Mouse (Mus musculus) CH12.LX (cell line): ENCODE data around the gene Psenen. TPM values are rescaled to one million over a fixed set of nuclear protein-coding genes. Genes with fewer than 3 reads are reported as not detected.

ENCODE experiments used
- DNase-seq: peaks from one replicate; pipeline ENCODE4 v3.0.0-alpha.2; 2013; ENCODE audit errors: extremely low read depth
- H3K27ac ChIP-seq: 2 replicates; pipeline ENCODE4 v1.5.1; 2012; ENCODE audit warnings: low read depth, mild to moderate bottlenecking, control low read depth, moderate library complexity; ENCODE audit not compliant: insufficient read depth
- H3K27me3 ChIP-seq: replicated peaks from 2 replicates; pipeline ENCODE3; 2012; ENCODE audit warnings: inconsistent platforms
- H3K36me3 ChIP-seq, 2 experiments: replicated peaks in 1 of 2; 2 replicates each; pipeline versions ENCODE3 to v1.6.1; 2012; ENCODE audit warnings: inconsistent platforms in 1 of 2, low read length in 1 of 2, mild to moderate bottlenecking in 1 of 2, mixed read lengths in 1 of 2, moderate library complexity in 1 of 2; ENCODE audit not compliant: control insufficient read depth in 1 of 2, insufficient read depth in 1 of 2
- H3K4me1 ChIP-seq, 2 experiments: 2 replicates each; pipeline ENCODE4 v1.6.1; 2012; ENCODE audit warnings: inconsistent platforms in 1 of 2, moderate library complexity in 1 of 2; ENCODE audit not compliant: insufficient read depth in 2 of 2, control insufficient read depth in 1 of 2
- H3K4me2 ChIP-seq: 2 replicates; pipeline ENCODE4 v1.6.1; 2012; ENCODE audit warnings: low read depth, mild to moderate bottlenecking, control low read depth; ENCODE audit not compliant: poor library complexity, insufficient read depth, severe bottlenecking
- H3K4me3 ChIP-seq, 3 experiments: fragments of 150-350 bp in 1 of 3; sonication (generic) in 1 of 3; replicated peaks in 1 of 3; 2 replicates each; pipeline versions ENCODE3 to v1.5.1; 2011 to 2012; ENCODE audit warnings: low read depth in 2 of 3, low read length in 2 of 3, mild to moderate bottlenecking in 2 of 3, moderate library complexity in 2 of 3, control low read depth in 1 of 3, improper control_type of control experiment in 1 of 3, inconsistent platforms in 1 of 3, mixed read lengths in 1 of 3; ENCODE audit not compliant: poor library complexity in 1 of 3
- H3K79me2 ChIP-seq: replicated peaks from 2 replicates; pipeline ENCODE4 v1.6.1; 2012; ENCODE audit warnings: mild to moderate bottlenecking, moderate library complexity; ENCODE audit not compliant: control insufficient read depth, poor library complexity, insufficient read depth, severe bottlenecking; ENCODE audit errors: extremely low read depth
- H3K9ac ChIP-seq: 2 replicates; pipeline ENCODE4 v1.6.1; 2012; ENCODE audit warnings: low read depth, mild to moderate bottlenecking, control low read depth, moderate library complexity; ENCODE audit not compliant: insufficient read depth
- H3K9me3 ChIP-seq: replicated peaks from 2 replicates; pipeline ENCODE3; 2012; ENCODE audit warnings: low read length, inconsistent platforms, mixed read lengths
- CHD1 ChIP-seq: IDR thresholded peaks from 2 replicates; pipeline ENCODE4 v1.6.1; 2012; ENCODE audit warnings: low read depth, low read length, improper control_type of control experiment, inconsistent platforms
- CTCF ChIP-seq, 2 experiments: IDR thresholded peaks in 1 of 2; conservative IDR thresholded peaks in 1 of 2; 2 replicates each; pipeline ENCODE4 v1.5.1; 2011 to 2012; ENCODE audit warnings: low read depth in 2 of 2, low read length in 2 of 2, improper control_type of control experiment in 1 of 2, inconsistent platforms in 1 of 2, mild to moderate bottlenecking in 1 of 2, moderate library complexity in 1 of 2
- ELF1 ChIP-seq: IDR thresholded peaks from 2 replicates; pipeline ENCODE4 v1.6.1; 2014; ENCODE audit warnings: low read depth, mild to moderate bottlenecking, inconsistent platforms, low read length, improper control_type of control experiment
- EP300 ChIP-seq: IDR thresholded peaks from 2 replicates; pipeline ENCODE4 v1.6.1; 2011; ENCODE audit warnings: low read length, improper control_type of control experiment
- ETS1 ChIP-seq: conservative IDR thresholded peaks from 2 replicates; pipeline ENCODE4 v1.6.1; 2012; ENCODE audit warnings: low read depth, mild to moderate bottlenecking, inconsistent platforms, low read length, improper control_type of control experiment, moderate library complexity
- GABPA ChIP-seq: IDR thresholded peaks from 2 replicates; pipeline ENCODE4 v1.6.1; 2012; ENCODE audit warnings: low read depth, low read length, improper control_type of control experiment, inconsistent platforms; ENCODE audit not compliant: insufficient replicate concordance
- HCFC1 ChIP-seq: IDR thresholded peaks from 2 replicates; pipeline ENCODE4 v1.6.1; 2012; ENCODE audit warnings: low read depth, mild to moderate bottlenecking, inconsistent platforms, low read length, improper control_type of control experiment
- JUND ChIP-seq: conservative IDR thresholded peaks from 2 replicates; pipeline ENCODE4 v1.6.1; 2011; ENCODE audit warnings: low read depth, low read length, improper control_type of control experiment
- KAT2A ChIP-seq: IDR thresholded peaks from 2 replicates; pipeline ENCODE4 v1.6.1; 2012; ENCODE audit warnings: low read length, improper control_type of control experiment, inconsistent platforms; ENCODE audit not compliant: insufficient replicate concordance
- MAFK ChIP-seq: IDR thresholded peaks from 2 replicates; pipeline ENCODE4 v1.6.1; 2011; ENCODE audit warnings: low read length, improper control_type of control experiment; ENCODE audit not compliant: insufficient replicate concordance
- MAX ChIP-seq: IDR thresholded peaks from 2 replicates; pipeline ENCODE4 v1.6.1; 2011; ENCODE audit warnings: low read length, improper control_type of control experiment
- MAZ ChIP-seq: IDR thresholded peaks from 2 replicates; pipeline ENCODE4 v1.6.1; 2012; ENCODE audit warnings: low read depth, mild to moderate bottlenecking, inconsistent platforms, low read length, improper control_type of control experiment, moderate library complexity
- MEF2A ChIP-seq: IDR thresholded peaks from 2 replicates; pipeline ENCODE4 v1.6.1; 2014; ENCODE audit warnings: low read depth, mild to moderate bottlenecking, inconsistent platforms, low read length, improper control_type of control experiment, borderline replicate concordance
- MXI1 ChIP-seq: IDR thresholded peaks from 2 replicates; pipeline ENCODE4 v1.6.1; 2011; ENCODE audit warnings: mild to moderate bottlenecking, low read depth, low read length, improper control_type of control experiment
- NELFE ChIP-seq: IDR thresholded peaks from 2 replicates; pipeline ENCODE4 v1.6.1; 2011; ENCODE audit warnings: low read depth, low read length, improper control_type of control experiment
- NRF1 ChIP-seq: IDR thresholded peaks from 2 replicates; pipeline ENCODE4 v1.6.1; 2014; ENCODE audit warnings: low read depth, mild to moderate bottlenecking, inconsistent platforms, low read length, improper control_type of control experiment, moderate library complexity
- POLR2A ChIP-seq: IDR thresholded peaks from 2 replicates; pipeline ENCODE4 v1.6.1; 2011; ENCODE audit warnings: low read depth, mild to moderate bottlenecking, improper control_type of control experiment, low read length
- POLR2AphosphoS2 ChIP-seq: IDR thresholded peaks from 2 replicates; pipeline ENCODE4 v1.6.1; 2011; ENCODE audit warnings: low read depth, low read length, improper control_type of control experiment
- SIN3A ChIP-seq: IDR thresholded peaks from 2 replicates; pipeline ENCODE4 v1.6.1; 2012; ENCODE audit warnings: low read length, improper control_type of control experiment, inconsistent platforms
- USF1 ChIP-seq: IDR thresholded peaks from 2 replicates; pipeline ENCODE4 v1.6.1; 2014; ENCODE audit warnings: low read depth, mild to moderate bottlenecking, inconsistent platforms, low read length, improper control_type of control experiment
- USF2 ChIP-seq: conservative IDR thresholded peaks from 2 replicates; pipeline ENCODE4 v1.6.1; 2011; ENCODE audit warnings: low read depth, low read length, improper control_type of control experiment
- ZC3H11A ChIP-seq: IDR thresholded peaks from 2 replicates; pipeline ENCODE4 v1.6.1; 2012; ENCODE audit warnings: low read depth, mild to moderate bottlenecking, inconsistent platforms, low read length, improper control_type of control experiment
- dilution Hi-C: fragments of 300-500 bp; cut with MboI; formaldehyde crosslinking; loops from 2 replicates; pipeline ENCODE4 v1.14.3; 2020; ENCODE audit warnings: low sequenced_read_pairs; ENCODE audit not compliant: extremely low pct_unique_long_range_greater_than_20kb, extremely low pct_ligation_motif_present
- in situ Hi-C: fragments of 300-500 bp; cut with MboI; formaldehyde crosslinking; loops from 3 replicates; pipeline ENCODE4 v1.14.3; 2019; ENCODE audit warnings: low sequenced_read_pairs, low pct_ligation_motif_present, low pct_unique_long_range_greater_than_20kb, mixed read lengths
- polyA plus RNA-seq: library from polyadenylated mRNA; unstranded; fragments of >175 nt; gene quantifications from 2 replicates; pipeline ENCODE4 v1.2.1, GENCODE M21; 2012; ENCODE audit warnings: low read depth; ENCODE audit not compliant: insufficient read length
- total RNA-seq, 2 experiments: library from RNA; depleted of rRNA; stranded (reverse); fragments of 300-350 nt in 1 of 2; fragments of >200 nt in 1 of 2; gene quantifications; 2 replicates each; pipeline ENCODE4 v1.2.3; 2012 to 2014

Gene Psenen
- total and polyA plus RNA-seq, 3 experiments, result 55.2 to 121 (median 92.7) TPM

DNA sequence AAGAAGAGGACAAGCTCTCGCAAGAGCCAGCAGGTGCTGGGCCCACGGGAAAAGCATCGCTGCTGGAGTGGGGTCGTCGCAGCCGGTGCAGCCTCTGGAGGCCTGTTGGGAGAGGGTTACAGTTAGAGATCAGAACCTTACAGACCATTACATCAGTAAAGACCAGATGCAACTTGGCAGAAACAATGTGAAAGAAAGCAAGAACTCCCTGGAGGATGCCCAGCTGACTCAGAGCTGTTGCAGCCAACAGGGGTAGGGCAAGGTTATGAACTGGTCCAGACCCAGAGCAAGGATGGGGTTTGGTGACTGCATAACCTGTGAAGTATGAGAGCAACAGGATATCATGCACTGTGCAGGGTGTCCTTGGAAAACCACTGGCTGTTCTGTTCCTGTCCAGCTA is 38.9 kb downstream of the Psenen start:
- Histone ChIP-seq H3K4me2 (no peak overlapping the region), H3K36me3 (peaks cover 21 to 68% of the 10 kb centered on the region in 2 experiments), H3K9me3 (no peaks in the 10 kb centered on the region), H3K79me2 (no peaks in the 10 kb centered on the region), H3K27me3 (no peaks in the 10 kb centered on the region), H3K27ac (peak overlapping the region; percentile 83), H3K4me1 (peaks cover 10 to 16% of the 10 kb centered on the region in 2 experiments), H3K9ac (no peak overlapping the region), H3K4me3 (peak overlapping the region in 1 of 3 experiments; percentile 28)
- TF ChIP-seq SIN3A, result no peak
- no peak for TF ChIP-seq MAX
- TF ChIP-seq ELF1, result no peak
- TF ChIP-seq EP300, result no peak
- TF ChIP-seq ETS1, result no peak
- TF ChIP-seq POLR2AphosphoS2, result no peak
- no peak for TF ChIP-seq NELFE
- TF ChIP-seq HCFC1, result no peak
- TF ChIP-seq USF2, result no peak
- TF ChIP-seq POLR2A, result no peak
- TF ChIP-seq GABPA, result no peak
- no peak for TF ChIP-seq MEF2A
- TF ChIP-seq USF1, result no peak
- no peak for TF ChIP-seq NRF1
- dilution Hi-C loops (no loop called here), in situ Hi-C loops (no loop called here)
- DNase-seq, result peak; percentile 14

DNA sequence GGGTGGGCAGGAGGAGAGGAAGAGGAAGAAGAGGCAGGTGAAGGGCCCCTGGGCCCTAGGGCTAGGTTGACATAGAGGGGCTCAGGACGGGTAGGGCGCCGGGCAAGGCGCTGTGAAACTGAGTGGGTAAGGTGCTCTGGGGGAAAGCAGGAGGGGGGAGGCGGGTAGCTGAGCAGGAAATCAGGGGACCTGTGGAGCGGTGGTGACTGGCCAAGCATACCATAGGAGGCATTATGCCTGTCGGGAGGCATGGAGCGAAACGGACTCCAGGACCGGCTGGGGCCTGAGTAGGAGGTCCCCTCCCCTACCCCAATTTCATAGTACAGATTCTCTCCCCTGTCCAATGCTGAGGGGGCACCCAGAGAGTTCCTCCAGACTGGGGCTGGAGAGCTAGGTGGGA is 40.6 kb downstream of the Psenen start:
- Histone ChIP-seq H3K4me1 (peaks cover 10 to 18% of the 10 kb centered on the region in 2 experiments), H3K79me2 (no peaks in the 10 kb centered on the region), H3K27me3 (no peaks in the 10 kb centered on the region), H3K4me3 (no peak overlapping the region), H3K36me3 (peaks cover 9 to 52% of the 10 kb centered on the region in 2 experiments), H3K4me2 (no peak overlapping the region), H3K27ac (no peak overlapping the region), H3K9ac (no peak overlapping the region), H3K9me3 (no peaks in the 10 kb centered on the region)
- DNase-seq, result no peak
- TF ChIP-seq GABPA (no peak), CTCF (conservative IDR thresholded peaks at IDR 0.05 in 1 of 2, IDR thresholded peaks at IDR 0.05 in 1 of 2; ENCODE audit: low read depth in 2 of 2, low read length in 2 of 2) (no peak), MAFK (no peak), MXI1 (no peak), JUND (no peak), MAX (no peak), KAT2A (no peak), MAZ (no peak), ZC3H11A (no peak), CHD1 (no peak)
- in situ Hi-C loops (no loop called here), dilution Hi-C loops (no loop called here)
